Mouse (Mus musculus) E14TG2a.4 (cell line): ENCODE measurements at regions not wholly inside any gene's neighbourhood (a gene's known extent, or its start where the extent isn't known, plus 50 kb on each side); places are given as distances from the start of the nearest gene placed in this dataset.

Experiments
- CTCF ChIP-seq: conservative IDR thresholded peaks from 2 replicates; pipeline ENCODE4 v1.5.1; 2014; ENCODE audit warnings: low read length
- NANOG ChIP-seq: IDR thresholded peaks from 2 replicates; pipeline ENCODE4 v1.6.1; 2014; ENCODE audit warnings: borderline replicate concordance, low read length, mixed read lengths
- POU5F1 ChIP-seq: IDR thresholded peaks from 2 replicates; pipeline ENCODE4 v1.6.1; 2014; ENCODE audit warnings: low read length, borderline replicate concordance

GRCm38 (mm10) chr7:94268665-94269320 lies 1189.1 kb downstream of the Fam181b start:
- no peak for TF ChIP-seq CTCF
- no peak for TF ChIP-seq POU5F1
- no peak for TF ChIP-seq NANOG
